Mouse (Mus musculus) cortical plate, adult 2 months (tissue): ENCODE data around the gene Foxd2. TPM values are rescaled to one million over a fixed set of nuclear protein-coding genes. Genes with fewer than 3 reads are reported as not detected.

ENCODE experiments used
- H3K27ac ChIP-seq: fragments of 200-500 bp; 2 replicates; pipeline ENCODE4 v1.5.1; 2012; ENCODE audit warnings: low read length, control low read depth, inconsistent platforms; ENCODE audit not compliant: insufficient read depth
- H3K4me1 ChIP-seq: fragments of 200-500 bp; 2 replicates; pipeline ENCODE4 v1.6.1; 2011; ENCODE audit warnings: low read length; ENCODE audit not compliant: control insufficient read depth, insufficient read depth
- H3K4me3 ChIP-seq: fragments of 200-500 bp; 2 replicates; pipeline ENCODE4 v1.5.1; 2011; ENCODE audit warnings: mild to moderate bottlenecking, low read length, control low read depth; ENCODE audit not compliant: insufficient read depth
- CTCF ChIP-seq: fragments of 200-500 bp; IDR thresholded peaks from 2 replicates; pipeline ENCODE4 v1.5.1; 2011; ENCODE audit warnings: mild to moderate bottlenecking, control low read depth, low read length; ENCODE audit not compliant: insufficient read depth; ENCODE audit errors: extremely low read depth
- POLR2A ChIP-seq: fragments of 200-500 bp; IDR thresholded peaks from 2 replicates; pipeline ENCODE4 v1.6.1; 2011; ENCODE audit warnings: mild to moderate bottlenecking, low read length, control low read depth; ENCODE audit not compliant: insufficient read depth; ENCODE audit errors: extremely low read depth
- polyA plus RNA-seq: library from polyadenylated mRNA; depleted of rRNA; stranded (reverse); fragments of >200 nt; gene quantifications from 2 replicates; pipeline ENCODE4 v1.2.3, GENCODE M21; 2012; rRNA removed

Foxd2 gene
- polyA plus RNA-seq = 0.11 and 0.19 TPM in 2 replicates

DNA sequence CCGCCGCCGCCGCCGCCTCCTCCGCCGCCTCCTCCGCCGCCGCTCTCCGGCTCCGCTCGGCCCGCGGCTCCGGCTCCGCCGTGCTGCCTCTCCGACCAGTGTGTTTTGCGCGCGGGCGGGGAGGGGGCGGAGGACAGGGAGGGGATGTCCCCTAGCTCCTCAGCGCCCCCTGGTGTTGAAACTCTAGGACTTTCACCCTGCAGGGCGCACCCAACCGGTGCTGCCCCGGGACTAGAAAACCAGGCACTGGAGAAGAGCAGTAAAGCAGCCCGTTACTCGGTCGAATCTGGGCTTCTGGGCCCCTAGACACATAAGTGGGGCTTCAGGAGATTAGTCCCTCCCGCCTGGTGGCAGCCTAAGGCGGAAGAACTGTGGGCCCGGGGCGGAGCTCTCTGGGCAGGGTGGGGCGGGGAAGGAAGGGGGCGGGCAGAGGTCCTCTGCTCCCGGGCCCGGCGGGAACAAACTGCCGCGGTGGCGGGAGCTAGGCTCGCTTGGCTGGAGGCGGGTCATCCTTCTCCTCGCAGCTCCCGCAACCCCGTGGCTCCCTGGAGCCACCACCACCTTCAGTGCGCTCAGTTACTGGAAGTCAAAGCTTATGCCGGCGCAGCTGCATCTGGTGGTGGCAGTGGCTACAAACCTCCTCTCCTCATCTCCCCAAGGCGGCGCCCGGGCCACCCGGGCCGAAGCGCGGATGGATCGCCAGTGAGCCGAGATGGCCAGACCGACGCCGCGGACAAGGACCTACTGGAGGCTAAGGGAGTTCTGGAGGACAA, at the start of gene Foxd2:
Foxd2 (minus strand) TSS at position 45 of the 773 bp plus-strand sequence.
- TF ChIP-seq POLR2A (no peak), CTCF (peak; percentile 18; the same call in 1 of the 2 replicates)
- H3K27ac ChIP-seq = no peak within 1 kb of the TSS
- H3K4me1 ChIP-seq = no peaks in the 10 kb centered on the region
- peak within 1 kb of the TSS; percentile 32 for H3K4me3 ChIP-seq

DNA sequence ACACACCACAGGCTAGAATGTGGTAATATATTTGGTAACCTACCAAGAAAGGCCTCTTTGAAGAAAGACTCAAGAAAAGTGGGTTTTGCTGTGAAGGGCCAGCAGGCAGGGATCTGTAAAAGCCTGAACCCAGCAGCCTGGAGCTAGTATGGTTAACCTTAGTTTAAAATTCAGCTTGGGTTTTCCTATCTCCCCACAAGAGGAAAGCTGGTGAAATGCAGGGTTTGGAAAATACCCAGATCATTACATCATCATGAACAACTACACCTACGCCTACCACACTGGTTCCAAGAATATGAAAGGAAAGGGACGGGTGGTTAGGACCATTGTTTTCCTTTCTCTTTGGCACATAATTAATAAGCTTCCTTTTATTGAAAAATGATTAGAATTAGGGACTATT, 49.6 kb upstream of the Foxd2 start:
- no peak for TF ChIP-seq POLR2A
- TF ChIP-seq CTCF = no peak
- H3K4me1 ChIP-seq = no peaks in the 10 kb centered on the region
- no peak overlapping the region for H3K27ac ChIP-seq
- H3K4me3 ChIP-seq = no peak overlapping the region

DNA sequence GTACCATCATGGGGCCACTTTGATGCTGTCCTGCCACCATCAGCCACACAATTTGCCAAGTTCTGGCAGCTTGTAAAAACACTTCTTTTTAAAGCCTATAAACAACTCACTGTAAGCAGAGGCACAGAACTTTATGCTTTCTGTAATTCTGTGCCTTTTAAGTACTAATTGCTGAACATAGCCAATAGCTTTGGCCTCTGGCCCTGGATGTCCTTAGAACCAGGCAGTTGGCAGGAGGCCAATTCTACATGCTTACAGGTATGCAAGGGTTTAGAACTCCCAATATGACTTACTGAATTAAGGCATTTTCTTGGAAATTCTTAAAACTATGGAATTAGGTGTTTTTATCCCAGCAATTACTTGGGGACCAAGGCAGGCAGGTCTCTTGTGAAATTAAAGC, 48.7 kb upstream of the Foxd2 start:
- Histone ChIP-seq H3K27ac (no peak overlapping the region), H3K4me3 (no peak overlapping the region), H3K4me1 (no peaks in the 10 kb centered on the region)
- no peak for TF ChIP-seq CTCF
- no peak for TF ChIP-seq POLR2A

DNA sequence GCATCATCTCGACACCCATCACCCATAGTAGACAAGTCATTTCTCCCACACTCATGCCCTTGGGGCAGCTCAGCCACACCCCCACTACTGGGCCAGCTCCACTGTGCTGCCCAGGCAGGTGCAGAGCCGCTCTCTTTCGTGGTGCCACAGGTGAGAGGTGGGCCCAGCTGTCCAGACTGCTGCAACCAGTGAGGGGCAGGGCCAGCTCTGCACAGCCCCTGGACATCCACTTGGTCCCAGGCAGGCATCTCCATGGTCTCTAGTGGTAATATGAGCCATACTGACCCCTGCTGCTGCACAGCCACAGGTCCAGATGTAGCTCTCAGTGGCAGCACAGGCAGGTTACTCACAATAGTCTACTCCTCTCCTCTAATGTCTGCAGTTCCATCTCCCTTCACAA, 44.5 kb upstream of the Foxd2 start:
- Histone ChIP-seq H3K4me3 (no peak overlapping the region), H3K4me1 (no peaks in the 10 kb centered on the region), H3K27ac (no peak overlapping the region)
- TF ChIP-seq CTCF (no peak), POLR2A (no peak)

GRCm38 (mm10) chr4:114947852-114948481, 39.3 kb upstream of the Foxd2 start:
- H3K4me3 ChIP-seq = no peak overlapping the region
- TF ChIP-seq CTCF = no peak
- no peak for TF ChIP-seq POLR2A
- no peak overlapping the region for H3K27ac ChIP-seq
- no peaks in the 10 kb centered on the region for H3K4me1 ChIP-seq

DNA sequence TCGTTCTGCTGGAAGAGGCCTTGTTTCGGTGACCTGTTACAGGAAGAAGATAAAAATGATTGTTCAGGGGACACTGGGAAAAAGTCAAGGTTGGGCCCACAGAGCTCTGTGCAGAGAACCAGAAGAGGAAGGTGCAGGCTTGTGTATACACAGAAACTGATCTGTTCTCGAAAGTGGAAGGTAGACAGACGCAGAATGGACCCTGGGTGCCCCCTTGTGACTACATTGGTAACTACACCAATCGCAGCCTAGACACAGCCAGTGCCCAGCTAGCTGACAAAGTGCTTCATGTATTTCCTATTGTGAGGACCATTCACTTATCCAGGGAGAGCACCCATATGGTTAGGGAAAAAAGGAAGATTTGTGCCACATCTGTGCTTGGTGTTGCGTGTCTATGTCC, 38.7 kb upstream of the Foxd2 start:
- H3K4me1 ChIP-seq = no peaks in the 10 kb centered on the region
- TF ChIP-seq CTCF = peak; percentile 93
- no peak for TF ChIP-seq POLR2A
- no peak overlapping the region for H3K27ac ChIP-seq
- no peak overlapping the region for H3K4me3 ChIP-seq

DNA sequence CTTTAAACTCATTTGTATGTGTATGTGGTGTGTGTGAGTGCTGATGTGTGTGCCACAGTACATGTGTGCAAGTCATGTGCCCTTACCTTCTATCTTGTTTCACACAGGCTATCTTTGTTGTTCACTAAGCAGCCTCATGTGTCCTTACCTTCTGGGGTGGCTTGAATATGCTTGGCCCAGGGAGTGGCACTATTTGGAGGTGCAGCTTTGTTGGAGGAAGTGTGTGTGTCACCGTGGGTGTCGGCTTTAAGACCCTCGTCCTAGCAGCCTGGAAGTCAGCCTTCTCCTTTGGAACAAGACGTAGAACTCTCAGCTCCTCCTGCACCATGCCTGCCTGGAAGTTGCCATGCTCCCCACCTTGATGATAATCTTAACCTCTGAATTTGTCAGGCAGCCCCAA, 37.7 kb upstream of the Foxd2 start:
- Histone ChIP-seq H3K4me3 (no peak overlapping the region), H3K4me1 (no peaks in the 10 kb centered on the region), H3K27ac (no peak overlapping the region)
- TF ChIP-seq CTCF = no peak

GRCm38 (mm10) chr4:114945021-114945420, 36.3 kb upstream of the Foxd2 start:
- no peaks in the 10 kb centered on the region for H3K4me1 ChIP-seq
- TF ChIP-seq POLR2A (no peak), CTCF (no peak)
- no peak overlapping the region for H3K4me3 ChIP-seq
- no peak overlapping the region for H3K27ac ChIP-seq

- TF ChIP-seq CTCF (no peak), POLR2A (no peak)
- H3K27ac ChIP-seq = no peak overlapping the region
- H3K4me3 ChIP-seq = no peak overlapping the region
- H3K4me1 ChIP-seq = no peaks in the 10 kb centered on the region
Measured at GRCm38 (mm10) chr4:114942583-114942982, 33.9 kb upstream of the Foxd2 start.

DNA sequence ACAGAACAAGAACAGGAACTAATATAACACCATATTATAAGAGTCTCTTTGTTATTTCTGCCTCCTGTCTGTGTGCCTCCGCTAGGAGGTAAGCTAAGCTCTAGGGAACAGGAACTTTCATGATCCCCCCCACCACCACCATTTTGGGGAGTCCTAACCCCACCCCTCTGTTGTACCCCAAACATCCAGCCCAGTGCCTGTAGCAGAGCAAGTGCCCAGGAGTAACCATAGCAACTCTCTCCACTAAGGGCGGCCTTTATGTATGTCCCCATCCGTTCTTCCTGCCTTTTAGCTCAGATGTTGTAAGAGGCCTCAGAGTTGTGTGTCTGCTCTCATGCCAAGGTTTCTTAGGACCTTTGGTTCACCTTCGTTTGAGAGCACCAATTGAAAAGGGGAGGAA, 33.4 kb upstream of the Foxd2 start:
- no peak for TF ChIP-seq POLR2A
- TF ChIP-seq CTCF = no peak
- Histone ChIP-seq H3K4me1 (no peaks in the 10 kb centered on the region), H3K4me3 (no peak overlapping the region), H3K27ac (no peak overlapping the region)
